Mouse (Mus musculus) frontal cortex, adult 2 months (tissue): ENCODE data around the gene Etfdh. TPM values are rescaled to one million over a fixed set of nuclear protein-coding genes. Genes with fewer than 3 reads are reported as not detected.

Experiments used
- DNase-seq, 2 experiments: peaks; one replicate each; pipeline ENCODE4 v3.0.0; 2022; ENCODE audit warnings: low spot score in 1 of 2; ENCODE audit errors: extremely low spot score in 1 of 2
- polyA plus RNA-seq: library from polyadenylated mRNA; depleted of rRNA; stranded (reverse); fragments of >200 nt; gene quantifications from 2 replicates; pipeline ENCODE4 v1.2.3, GENCODE M21; 2012; rRNA removed

Gene Etfdh
- 26.8 and 29.2 TPM in 2 replicates for polyA plus RNA-seq

DNA sequence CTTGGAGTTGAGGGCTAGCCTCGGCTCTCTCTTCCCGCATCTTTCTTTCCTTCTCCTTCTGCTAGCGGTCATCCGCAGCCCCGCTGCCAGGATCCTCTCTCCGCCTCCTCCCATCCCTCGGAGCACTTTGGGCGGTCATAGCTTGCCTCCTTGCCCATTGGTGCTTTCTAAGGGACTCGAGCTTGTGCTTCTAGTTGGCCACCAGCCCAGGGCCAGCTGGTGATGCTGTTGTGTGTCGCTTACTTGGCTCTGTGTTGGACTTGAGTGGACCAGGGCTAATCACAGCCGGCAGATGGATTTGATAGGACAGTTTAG, at the start of gene Etfdh:
TSS of gene Etfdh (minus strand) at position 85 of the 315 bp plus-strand sequence.
- DNase-seq, result peak; percentile 38 to 51

DNA sequence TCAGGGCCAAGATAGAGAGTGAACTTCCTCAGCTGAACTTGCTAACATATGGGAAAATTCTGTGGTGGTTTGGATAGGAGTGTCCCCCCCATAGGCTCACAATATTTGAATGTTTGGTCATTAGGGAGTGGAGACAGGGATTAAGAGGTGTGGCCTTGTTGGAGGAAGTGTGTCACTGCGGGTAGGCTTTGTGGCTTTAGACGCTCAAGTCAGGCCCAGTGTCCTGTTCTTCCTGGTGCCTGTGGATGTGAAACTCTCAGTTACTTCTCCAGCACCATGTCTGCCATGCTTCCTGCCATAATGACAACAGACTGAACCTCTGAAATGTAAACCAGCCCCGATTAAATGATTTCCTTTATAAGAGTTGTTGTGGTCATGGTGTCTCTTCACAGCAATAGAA, 47.1 kb upstream of the Etfdh start:
- no peak for DNase-seq

DNA sequence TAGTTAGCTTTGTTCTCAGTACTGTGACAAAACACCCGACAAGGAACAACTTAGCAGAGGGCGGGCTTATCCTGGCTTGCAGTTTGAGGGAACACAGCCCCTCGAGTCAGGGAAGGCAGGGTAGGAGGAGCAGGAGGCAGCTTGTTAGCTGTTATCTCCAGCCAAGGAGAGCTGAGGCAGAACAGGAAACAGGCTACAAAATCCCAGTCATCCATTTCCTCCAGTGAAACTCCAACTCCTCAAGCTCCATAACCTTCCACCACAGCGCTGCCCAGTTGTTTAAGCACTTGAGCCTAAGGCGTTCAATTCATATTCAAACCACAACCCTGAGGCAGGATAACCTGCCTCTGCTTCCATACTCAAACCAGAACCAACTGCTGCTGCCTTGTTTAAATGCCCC, 45.3 kb upstream of the Etfdh start:
- no peak for DNase-seq

DNA sequence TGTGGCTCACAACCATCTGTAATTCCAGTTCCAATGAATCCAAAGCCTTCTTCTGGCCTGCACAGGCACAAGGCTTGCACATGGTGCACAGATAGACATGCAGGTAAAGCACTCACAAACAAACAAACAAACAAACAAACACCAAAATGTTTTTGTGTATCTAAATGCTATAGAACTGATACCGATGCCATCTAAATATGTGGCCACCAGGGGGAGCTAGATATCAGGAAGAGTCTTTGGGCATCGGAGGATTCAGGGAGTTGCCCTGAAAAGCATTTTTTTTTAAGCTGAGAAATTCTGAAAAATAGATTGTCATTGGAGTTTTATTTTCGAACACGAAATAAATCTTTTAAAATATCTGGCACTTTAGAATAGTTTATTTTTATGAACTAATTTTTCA, 43.8 kb upstream of the Etfdh start:
- DNase-seq, result peak; percentile 25 to 91

DNA sequence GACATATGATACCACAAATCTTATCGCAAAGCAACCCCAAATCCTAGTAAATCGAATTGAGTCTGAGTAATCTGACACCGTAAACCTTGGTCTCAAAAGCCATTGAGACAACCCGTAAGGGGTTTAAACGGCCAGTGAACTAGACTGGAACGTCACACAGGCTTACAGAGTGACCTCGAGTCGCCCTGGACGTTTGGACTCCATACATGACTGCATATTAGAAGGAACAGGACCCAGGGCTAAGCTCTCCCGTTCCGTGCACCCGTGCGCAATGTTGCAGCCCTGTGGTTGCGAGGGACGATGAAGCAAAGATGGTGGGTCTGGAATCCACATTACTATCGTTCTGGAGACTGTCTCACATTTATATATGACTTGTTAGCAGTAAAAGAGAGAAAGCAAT, 42.9 kb upstream of the Etfdh start:
- DNase-seq, result no peak

DNA sequence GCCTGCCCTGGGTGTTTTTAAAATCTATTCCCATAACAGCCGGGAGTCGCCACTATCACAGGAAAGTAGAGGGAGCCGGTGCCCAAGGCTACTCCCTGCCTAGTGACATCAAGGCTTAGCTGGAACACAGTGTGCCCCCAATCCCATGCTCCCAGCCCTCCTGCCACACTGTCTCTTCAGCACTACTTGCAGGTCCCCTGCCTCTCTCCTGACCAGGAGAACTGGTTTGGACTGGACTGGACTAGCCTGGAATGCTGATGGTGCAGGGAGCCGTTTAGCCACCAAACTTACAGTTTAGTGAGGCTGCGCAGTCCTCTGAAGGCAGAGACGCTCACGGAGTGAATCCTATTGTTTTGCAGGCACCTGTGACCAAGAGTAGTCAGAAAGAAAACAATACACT, 41.3 kb upstream of the Etfdh start:
- DNase-seq, result no peak

DNA sequence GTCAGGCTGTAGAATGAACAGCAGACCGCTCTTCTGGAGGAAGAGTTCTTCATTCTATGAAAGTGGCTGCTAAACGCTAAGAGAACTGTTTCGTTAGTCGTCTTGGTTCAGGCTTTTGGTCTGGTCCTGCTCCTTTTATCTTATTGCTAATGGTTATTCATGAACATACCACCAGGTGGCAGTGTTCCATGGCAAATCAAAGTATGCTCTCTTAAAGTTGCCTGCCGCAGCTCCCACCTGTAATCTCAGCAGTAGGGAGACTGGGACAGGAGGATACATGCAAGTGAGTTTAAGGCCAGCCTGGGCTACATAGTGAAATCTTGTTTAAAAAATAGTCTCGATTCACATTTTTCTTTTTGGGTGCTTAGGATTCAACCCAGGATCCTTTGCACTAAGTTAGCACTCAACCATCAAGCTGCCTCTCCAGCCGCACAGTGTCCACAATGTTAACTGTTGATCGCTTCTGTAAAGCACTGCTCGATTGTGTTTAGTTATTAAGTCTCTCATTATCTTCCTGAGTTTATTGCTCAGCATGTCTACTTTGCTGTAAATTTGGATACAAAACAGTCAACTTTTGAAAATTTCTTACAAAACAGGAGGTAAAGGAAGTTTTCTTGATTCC, 35.6 kb upstream of the Etfdh start:
- DNase-seq, result peak; percentile 5 to 87

DNA sequence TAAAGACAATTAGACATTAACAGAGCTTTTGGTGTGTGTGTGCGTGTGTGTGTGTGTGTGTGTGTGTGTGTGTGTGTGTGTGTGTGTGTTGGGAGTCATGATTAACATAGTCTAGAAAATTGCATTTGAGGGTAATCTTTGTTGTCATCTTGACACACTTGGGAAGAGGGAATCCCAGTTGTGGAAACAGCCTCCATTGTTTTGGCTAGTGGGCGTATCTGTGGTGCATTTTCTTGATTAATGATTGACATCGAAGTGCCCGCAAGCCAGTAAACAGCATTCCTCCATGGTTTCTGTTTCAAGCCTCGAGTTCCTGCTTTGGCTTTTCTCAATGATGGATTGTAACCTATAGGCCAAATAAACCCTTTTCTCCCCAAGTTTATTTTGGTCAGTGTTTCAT, 27.4 kb upstream of the Etfdh start:
- no peak for DNase-seq

DNA sequence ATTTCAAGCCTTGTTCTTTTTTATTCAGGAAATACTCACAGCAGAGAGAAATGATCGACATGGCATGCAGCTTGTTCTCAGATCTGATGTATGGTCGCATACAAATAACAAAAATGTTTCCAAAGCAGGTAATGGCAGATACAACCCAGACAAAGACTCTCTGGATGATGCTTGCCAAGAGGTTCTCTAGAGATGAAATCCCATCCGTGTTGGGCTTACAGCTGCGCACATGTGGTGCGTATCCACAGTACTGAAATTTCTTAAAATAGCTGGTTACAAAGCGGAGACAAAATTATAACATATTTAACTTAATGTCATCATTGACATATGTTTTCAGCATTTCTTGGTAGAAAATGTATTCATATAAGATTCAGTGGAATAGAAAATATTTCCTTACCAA, 22.8 kb upstream of the Etfdh start:
- no peak for DNase-seq

DNA sequence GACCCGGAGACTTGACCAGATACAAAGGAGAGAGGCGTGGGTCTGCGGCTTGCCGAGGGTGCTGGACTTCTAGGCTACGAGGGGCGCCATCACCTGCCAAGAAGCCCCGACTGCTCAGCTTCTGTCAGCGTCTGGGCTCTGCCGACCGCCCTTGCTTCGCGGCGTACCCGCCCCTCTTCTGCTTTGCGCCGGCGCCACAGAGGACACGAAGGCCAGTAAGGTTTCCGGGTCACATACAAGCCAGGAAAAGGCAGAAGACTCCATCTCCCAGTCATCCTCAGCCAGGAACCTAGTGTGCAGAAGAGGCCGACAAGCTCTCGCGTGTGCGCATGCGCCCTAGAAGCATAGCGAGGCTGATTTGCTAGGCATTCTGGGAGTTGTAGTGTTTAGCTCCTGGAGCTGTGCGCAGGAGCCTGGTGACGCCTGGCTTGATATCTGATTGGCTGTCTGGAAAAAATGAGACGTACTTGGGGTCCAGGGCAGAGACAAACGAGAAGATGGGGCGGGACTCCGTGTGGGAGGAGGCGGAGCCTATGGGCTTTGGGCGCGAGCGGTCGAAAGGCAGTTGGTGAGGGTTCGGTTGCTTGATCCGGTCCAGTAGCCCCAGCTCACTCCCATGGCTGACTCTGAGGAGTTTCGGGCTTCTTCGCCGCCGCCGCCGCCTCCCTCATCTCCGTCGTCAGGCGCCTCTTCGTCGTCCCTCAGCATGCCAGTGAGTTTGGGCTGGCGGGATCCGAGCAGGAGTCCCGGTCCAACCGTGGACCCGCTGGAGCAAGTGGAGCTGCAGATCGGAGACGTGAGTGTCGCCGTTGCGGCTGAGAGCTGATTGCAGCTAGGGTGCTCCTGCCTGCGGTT, 512 bp downstream of the Etfdh start, which contains the start of gene 4930579G24Rik:
TSS of gene 4930579G24Rik (plus strand) at position 519 of the 855 bp plus-strand sequence.
- DNase-seq, result peak; percentile 96 to 99

DNA sequence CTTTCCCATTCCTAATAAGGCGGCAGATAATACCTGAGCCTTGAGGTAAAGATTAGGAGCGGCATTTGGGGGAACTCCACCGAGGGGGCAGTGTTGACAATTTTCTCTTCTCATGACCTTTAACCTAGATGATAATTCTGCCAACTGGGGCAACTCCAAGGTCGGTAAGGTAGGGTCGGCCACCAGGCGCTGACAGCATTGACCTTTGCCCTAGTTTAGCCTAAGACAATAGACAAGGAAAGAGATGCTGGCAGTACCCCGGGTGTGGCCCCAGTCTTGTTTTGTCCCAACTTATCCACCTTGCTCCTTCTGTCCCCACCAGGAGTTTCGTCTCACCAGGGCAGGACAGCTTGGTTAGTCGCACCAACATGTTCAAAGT, 1.1 kb downstream of the Etfdh start:
- no peak for DNase-seq

DNA sequence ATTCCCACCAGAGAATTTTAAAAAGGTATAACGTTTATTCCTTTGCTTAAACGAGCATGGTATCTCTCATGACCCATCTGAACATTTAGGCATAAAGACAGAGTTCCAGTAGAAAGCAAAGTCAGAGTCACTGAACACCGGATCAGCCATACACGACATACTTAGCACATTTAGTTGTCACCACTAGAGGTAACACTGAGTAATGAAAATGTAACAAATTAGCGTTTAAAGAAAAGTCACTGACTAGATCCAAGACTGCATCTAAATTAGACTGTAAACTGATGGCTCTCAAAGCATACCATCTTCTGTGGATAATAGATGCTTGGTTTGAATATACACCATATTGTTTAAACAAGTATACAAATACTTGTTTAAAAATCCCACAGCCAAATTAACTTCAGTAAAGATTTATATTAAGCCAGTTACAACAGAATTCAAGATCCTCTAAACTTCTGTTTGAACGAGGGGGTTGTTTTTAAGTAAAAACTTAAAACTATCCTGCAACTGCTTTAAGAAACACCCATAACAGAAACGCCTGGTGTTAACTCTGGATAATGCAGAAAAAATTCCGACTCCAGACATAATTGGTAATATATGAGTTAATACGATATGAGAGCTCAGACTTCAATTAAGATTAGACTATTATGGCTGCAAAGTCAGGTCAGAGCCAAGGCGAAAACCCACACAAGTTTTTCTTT, 1.7 kb downstream of the Etfdh start:
- peak in 1 of 2 experiments; percentile 6 for DNase-seq

DNA sequence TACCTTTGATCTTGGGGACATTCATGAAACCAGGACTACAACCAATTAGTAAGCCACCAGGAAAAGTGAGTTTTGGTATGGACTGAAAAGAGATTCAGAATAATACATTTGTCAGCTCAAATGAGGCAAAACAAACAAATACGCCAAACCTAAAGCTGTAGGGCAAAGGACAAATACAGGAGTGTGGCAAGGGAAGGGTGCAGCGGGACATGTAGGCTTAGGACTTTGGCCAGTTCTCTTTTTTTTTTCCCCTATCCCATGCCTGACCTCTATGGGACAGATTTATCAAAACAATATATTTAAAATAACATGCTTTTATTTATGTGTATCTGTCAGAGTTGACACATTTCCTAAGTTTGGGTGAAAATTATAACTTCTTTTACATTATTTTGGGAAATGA, 19.4 kb downstream of the Etfdh start:
- DNase-seq, result no peak

DNA sequence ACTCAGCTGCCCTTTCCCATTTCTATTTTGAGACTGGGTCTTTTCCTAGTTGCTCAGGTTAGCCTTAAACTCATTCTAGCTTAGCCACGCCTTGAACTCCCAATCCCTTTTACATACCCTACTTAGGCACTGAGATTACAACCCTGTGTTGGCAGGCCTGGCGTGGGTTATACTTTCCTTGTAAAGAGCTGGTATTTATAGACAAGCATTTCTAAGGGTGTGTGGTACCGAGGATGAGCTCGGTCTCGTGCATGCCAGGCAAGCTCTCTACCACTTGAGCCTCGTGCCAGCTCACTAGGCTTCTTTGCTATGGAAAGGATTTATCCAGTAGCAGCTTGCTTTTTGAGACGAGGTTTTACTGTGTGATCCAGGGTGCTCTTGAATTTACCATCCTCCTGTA, 33.8 kb downstream of the Etfdh start:
- DNase-seq, result no peak

DNA sequence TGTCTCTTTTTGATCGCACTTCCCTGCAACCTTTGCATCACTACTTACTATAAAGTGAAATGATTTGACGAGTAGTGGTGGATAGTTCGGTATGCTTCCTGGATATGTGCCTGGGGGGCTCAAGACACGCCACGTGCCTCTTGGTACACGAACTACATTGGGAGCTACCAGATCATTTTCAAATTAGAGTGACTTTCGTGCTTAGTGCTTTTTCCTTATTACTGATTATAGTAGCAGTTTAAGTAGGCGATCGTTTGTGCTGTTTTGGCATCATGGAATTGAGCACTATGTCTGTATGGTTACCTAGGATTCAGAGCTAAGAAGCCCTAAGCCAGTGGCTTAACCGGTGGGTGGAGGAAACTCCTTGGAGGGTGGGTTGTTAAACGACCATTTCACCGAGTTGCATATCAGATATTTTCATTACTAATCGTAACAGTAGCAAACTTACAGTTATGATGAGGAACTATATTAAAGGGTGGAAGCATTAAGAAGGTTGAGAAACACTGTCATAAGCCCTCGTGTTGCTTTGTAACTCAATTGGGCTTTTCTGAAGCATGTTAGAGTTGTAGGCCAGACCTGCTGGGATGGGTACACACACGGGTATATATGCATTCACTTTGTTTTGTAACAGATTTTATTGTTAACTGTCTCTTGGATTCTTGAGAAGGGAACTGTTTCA, 37.4 kb downstream of the Etfdh start:
- no peak for DNase-seq

DNA sequence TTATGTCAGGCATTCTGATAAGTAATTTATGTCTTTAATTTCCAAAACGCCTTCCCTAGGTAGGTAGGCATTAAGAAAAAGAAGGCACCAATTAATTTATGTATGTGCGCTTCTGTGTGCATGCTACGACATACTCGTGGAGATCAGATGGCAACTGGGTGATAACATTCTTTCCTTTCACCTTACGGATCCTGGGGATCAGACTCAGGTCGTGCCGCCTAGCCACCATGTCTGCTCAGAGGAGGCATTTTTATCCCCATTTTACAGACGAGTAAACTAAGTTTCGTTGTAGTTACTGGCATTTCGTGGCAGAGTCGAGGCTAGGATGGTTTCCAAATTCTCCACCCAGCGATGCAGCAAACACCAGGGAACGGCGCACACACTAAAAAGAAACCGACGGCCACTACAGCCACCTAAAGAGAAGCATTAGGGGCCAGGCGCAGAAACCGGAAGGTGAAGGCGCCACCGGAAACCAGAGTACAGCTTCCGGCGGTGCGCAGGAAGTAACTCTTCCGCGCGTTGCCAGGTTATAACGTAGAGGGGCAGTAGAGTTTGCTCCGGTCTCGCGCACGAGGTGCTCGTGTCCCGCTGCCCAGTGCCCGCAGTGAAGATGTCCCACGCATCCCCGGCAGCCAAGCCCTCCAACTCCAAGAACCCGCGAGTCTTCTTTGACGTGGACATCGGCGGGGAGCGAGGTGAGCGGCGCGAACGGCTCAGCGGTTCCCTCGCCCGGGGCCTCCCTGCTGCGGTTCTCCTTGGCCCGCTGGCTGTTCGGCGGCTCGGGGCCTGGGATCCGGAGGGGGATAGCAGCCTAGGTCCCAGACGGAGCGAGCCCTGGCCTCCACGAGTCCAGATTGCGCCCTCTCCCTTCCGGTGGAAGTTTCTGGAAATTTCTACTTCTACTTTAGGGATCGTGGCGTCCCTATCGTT, 38.2 kb downstream of the Etfdh start, which contains the start of gene Ppid:
TSS of gene Ppid (plus strand) at position 480 of the 930 bp plus-strand sequence.
- DNase-seq, result peak; percentile 46 to 78

DNA sequence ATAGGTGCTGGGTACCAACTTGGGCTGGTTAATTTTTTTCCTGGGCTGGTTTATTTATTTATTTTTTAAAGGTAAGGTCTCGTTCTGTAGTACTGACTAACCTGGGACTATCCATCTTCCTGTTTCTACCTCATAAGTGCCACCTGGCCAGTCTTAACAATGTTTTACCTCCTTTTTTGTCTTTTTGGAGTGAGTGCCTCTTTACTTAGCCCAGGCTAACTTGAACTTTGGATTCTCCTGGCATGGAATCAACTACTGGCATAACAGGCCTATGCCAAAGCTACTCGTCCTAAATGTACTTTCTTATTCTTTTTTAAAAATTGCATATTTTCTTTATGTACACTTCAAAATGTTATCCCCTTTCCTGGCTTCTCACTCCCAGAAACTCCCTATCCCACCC, 39.6 kb downstream of the Etfdh start:
- no peak for DNase-seq

DNA sequence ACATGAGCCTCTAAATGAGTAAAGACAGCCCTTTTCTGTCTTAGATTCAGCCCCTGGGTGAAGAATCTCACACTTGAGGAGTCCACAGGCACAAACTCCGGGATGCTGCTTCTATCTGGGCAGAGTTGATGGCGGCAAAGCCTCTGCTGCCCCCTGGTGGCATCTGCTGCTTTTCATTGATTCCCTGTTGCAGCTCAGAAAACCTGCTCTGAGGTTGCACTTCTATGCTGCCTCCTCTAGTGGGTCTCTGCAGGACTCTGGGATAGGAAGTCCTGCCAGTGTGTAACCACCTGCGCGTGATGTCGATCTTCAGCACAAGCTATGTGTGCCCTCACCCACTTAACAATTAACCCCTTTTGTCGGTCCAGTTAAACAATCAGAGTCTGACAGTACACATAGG, 42.5 kb downstream of the Etfdh start:
- peak; percentile 88 to 97 for DNase-seq

DNA sequence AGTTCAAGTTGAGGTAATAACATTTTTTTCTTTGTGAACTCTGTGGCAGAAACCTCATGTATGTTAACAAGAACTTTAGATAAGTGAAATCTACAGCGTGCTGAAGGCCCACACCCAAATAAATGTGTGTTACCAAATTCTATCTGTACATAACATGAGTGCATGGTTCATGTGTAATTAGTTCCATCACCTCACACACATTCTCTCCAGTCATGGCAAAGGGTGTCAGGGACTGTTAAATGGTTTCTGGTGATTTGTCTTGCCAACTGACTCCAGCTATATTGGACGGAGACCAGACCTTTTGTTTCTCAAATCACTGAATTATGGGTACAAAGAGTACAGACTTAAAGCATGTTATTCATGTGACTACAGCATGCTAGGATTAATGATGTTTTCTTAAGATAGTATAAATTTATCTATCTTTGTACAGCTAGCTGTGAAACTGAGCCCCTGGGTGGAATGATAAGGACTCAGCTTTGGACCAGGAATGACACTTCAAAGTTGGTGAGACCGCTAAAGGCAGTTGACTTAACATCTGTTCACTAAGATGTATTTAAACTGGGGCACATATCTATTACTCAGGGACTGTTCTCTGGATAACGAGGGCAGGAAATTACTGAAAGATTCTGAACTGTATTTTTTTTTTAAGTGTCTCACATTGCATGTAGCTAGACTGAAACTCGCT, 49.3 kb downstream of the Etfdh start:
- DNase-seq, result no peak
